Mouse (Mus musculus) lung, postnatal 0 days (tissue): ENCODE results near the gene Clybl. TPM values are rescaled to one million over a fixed set of nuclear protein-coding genes. Genes with fewer than 3 reads are reported as not detected.

ENCODE experiments used
- ATAC-seq: fragments of 200-750 bp; cut with Nextera tagmentation; 2 replicates; pipeline ENCODE4 v1.8.0; 2017; ENCODE audit warnings: moderate library complexity
- DNase-seq: peaks from one replicate; pipeline ENCODE4 v3.0.0-alpha.2; 2016; ENCODE audit warnings: low spot score
- H3K27ac ChIP-seq: fragments of 300-500 bp; sonication (generic); 2 replicates; pipeline ENCODE4 v1.5.1; 2014; ENCODE audit warnings: antibody characterized with exemption, mild to moderate bottlenecking, low read length, mixed read lengths
- H3K27me3 ChIP-seq: fragments of 300-500 bp; sonication (generic); replicated peaks from 2 replicates; pipeline ENCODE4 v1.6.1; 2014; ENCODE audit warnings: low read length, mixed read lengths; ENCODE audit not compliant: insufficient read depth
- H3K36me3 ChIP-seq: fragments of 300-500 bp; sonication (generic); 2 replicates; pipeline ENCODE4 v1.6.1; 2014; ENCODE audit warnings: low read length, mixed read lengths; ENCODE audit not compliant: insufficient read depth
- H3K4me1 ChIP-seq: fragments of 300-500 bp; sonication (generic); 2 replicates; pipeline ENCODE4 v1.6.1; 2014; ENCODE audit warnings: antibody characterized with exemption, low read depth, low read length, mixed read lengths; ENCODE audit not compliant: insufficient read depth
- H3K4me2 ChIP-seq: fragments of 300-500 bp; sonication (generic); replicated peaks from 2 replicates; pipeline ENCODE4 v1.6.1; 2014; ENCODE audit warnings: low read depth, mild to moderate bottlenecking, low read length, moderate library complexity, mixed read lengths
- H3K4me3 ChIP-seq: fragments of 300-500 bp; sonication (generic); 2 replicates; pipeline ENCODE4 v1.5.1; 2014; ENCODE audit warnings: low read depth, low read length
- H3K9ac ChIP-seq: fragments of 300-500 bp; sonication (generic); replicated peaks from 2 replicates; pipeline ENCODE4 v1.6.1; 2014; ENCODE audit warnings: low read depth, mild to moderate bottlenecking
- H3K9me3 ChIP-seq: fragments of 300-500 bp; sonication (generic); 2 replicates; pipeline ENCODE4 v1.6.1; 2016; ENCODE audit warnings: low read length, mixed read lengths
- CTCF ChIP-seq: IDR thresholded peaks from 2 replicates; pipeline ENCODE4 v1.5.1; 2016; ENCODE audit warnings: antibody characterized with exemption, mild to moderate bottlenecking
- EP300 ChIP-seq: IDR thresholded peaks from 2 replicates; pipeline ENCODE4 v1.6.1; 2016; ENCODE audit warnings: antibody characterized with exemption, mild to moderate bottlenecking, control low read depth
- WGBS: fragments of 180-500 bp; shearing (Covaris S2); extraction: QIAGEN DNeasy Blood & Tissue Kit; methylation state at CpG from one replicate; pipeline ENCODE4 v1.1.7; 2014; 5-methylcytosine and 5-hydroxymethylcytosine counted together
- polyA plus RNA-seq: library from polyadenylated mRNA; unstranded; fragments of >200 nt; fragmentation: Nextera tagmentation; extraction: Ambion mirVana; gene quantifications from 2 replicates; pipeline ENCODE4 v1.2.1, GENCODE M21; 2015

The Clybl gene
- polyA plus RNA-seq, 1 experiment from 2014 or later = 9.2 TPM

- Histone ChIP-seq H3K4me3 (no peak overlapping the region), H3K4me1 (no peaks in the 10 kb centered on the region), H3K9ac (no peak overlapping the region), H3K4me2 (no peak overlapping the region), H3K27ac (no peak overlapping the region), H3K9me3 (no peaks in the 10 kb centered on the region), H3K27me3 (no peaks in the 10 kb centered on the region), H3K36me3 (no peaks in the 10 kb centered on the region)
- no peak for DNase-seq
- TF ChIP-seq EP300 (no peak), CTCF (no peak)
- 73% methylated on average over 3 of the region's 3 CpGs for WGBS
- no peak for ATAC-seq
Observed at GRCm38 (mm10) chr14:122424441-122424840, 242.9 kb downstream of the Clybl start.

- Histone ChIP-seq H3K4me3 (no peak overlapping the region), H3K9ac (no peak overlapping the region), H3K27ac (no peak overlapping the region), H3K9me3 (no peaks in the 10 kb centered on the region), H3K36me3 (no peaks in the 10 kb centered on the region), H3K4me2 (no peak overlapping the region), H3K27me3 (no peaks in the 10 kb centered on the region), H3K4me1 (no peaks in the 10 kb centered on the region)
- TF ChIP-seq EP300 = no peak
- no peak for TF ChIP-seq CTCF
- ATAC-seq (no peak), DNase-seq (no peak)
- WGBS = 25% methylated on average over 10 of the region's 10 CpGs
Observed at GRCm38 (mm10) chr14:122426529-122427203, 245.2 kb downstream of the Clybl start.

DNA sequence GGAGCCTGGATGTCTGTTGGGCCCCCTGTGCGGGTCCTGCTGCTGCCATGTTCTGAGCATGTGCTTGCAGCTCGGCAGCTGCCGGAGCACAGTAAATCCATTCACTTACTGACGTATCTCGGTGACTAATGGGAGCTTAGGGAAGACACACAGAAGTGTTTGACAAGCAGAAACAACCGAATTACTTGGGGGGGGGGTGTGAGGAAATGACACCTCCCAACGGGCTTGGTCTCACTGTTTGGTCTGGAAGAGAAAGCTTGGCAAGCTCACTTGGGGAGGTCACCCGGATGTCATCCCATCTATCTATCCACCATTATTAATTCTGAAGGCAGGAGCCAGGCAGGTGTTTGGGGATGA is 245.7 kb downstream of the Clybl start:
- no peaks in the 10 kb centered on the region for H3K4me1 ChIP-seq
- H3K4me3 ChIP-seq = no peak overlapping the region
- TF ChIP-seq CTCF (no peak), EP300 (no peak)
- no peaks in the 10 kb centered on the region for H3K36me3 ChIP-seq
- no peaks in the 10 kb centered on the region for H3K27me3 ChIP-seq
- H3K4me2 ChIP-seq = no peak overlapping the region
- H3K9me3 ChIP-seq = no peaks in the 10 kb centered on the region
- WGBS = 30% methylated on average over 8 of the region's 8 CpGs
- no peak for ATAC-seq
- no peak overlapping the region for H3K27ac ChIP-seq
- H3K9ac ChIP-seq = no peak overlapping the region
- no peak for DNase-seq

DNA sequence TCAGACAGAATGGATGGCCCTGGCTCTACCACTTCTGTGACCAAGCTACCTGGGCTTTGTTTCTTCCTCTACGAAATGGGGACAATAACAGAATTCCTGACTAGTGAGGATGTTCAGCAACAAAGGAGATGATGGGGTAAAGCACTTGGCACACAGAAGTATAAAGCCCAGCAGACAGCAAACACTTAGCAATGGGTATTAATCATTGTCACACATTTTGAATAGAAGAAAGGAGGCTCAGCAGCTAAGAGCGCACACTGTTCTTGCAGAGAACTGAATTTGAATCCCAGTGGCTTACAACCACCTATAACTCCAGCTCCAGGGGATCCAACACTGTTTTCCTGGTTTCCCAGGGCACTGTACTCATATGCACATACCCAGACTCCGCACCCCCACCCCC is 246.2 kb downstream of the Clybl start:
- no peaks in the 10 kb centered on the region for H3K4me1 ChIP-seq
- 74% methylated on average over 3 of the region's 3 CpGs for WGBS
- no peak for ATAC-seq
- H3K9me3 ChIP-seq = no peaks in the 10 kb centered on the region
- H3K9ac ChIP-seq = no peak overlapping the region
- TF ChIP-seq EP300 (no peak), CTCF (no peak)
- H3K27ac ChIP-seq = no peak overlapping the region
- H3K4me2 ChIP-seq = no peak overlapping the region
- no peak overlapping the region for H3K4me3 ChIP-seq
- H3K36me3 ChIP-seq = no peaks in the 10 kb centered on the region
- DNase-seq = no peak
- H3K27me3 ChIP-seq = no peaks in the 10 kb centered on the region

- DNase-seq (no peak), ATAC-seq (no peak)
- Histone ChIP-seq H3K4me2 (no peak overlapping the region), H3K9ac (no peak overlapping the region), H3K27me3 (no peaks in the 10 kb centered on the region), H3K4me1 (no peaks in the 10 kb centered on the region), H3K9me3 (no peaks in the 10 kb centered on the region), H3K36me3 (no peaks in the 10 kb centered on the region), H3K27ac (no peak overlapping the region), H3K4me3 (no peak overlapping the region)
- TF ChIP-seq EP300 = no peak
- no peak for TF ChIP-seq CTCF
- 35% methylated on average over 3 of the region's 3 CpGs for WGBS
Observed at GRCm38 (mm10) chr14:122432558-122432957, 251.1 kb downstream of the Clybl start.

- ATAC-seq (no peak), DNase-seq (no peak)
- Histone ChIP-seq H3K36me3 (no peaks in the 10 kb centered on the region), H3K4me2 (no peak overlapping the region), H3K27ac (no peak overlapping the region), H3K4me1 (no peaks in the 10 kb centered on the region), H3K27me3 (no peaks in the 10 kb centered on the region), H3K4me3 (no peak overlapping the region), H3K9ac (no peak overlapping the region), H3K9me3 (no peaks in the 10 kb centered on the region)
- TF ChIP-seq EP300 (no peak), CTCF (no peak)
- WGBS = 87% methylated on average over 10 of the region's 10 CpGs
Observed at GRCm38 (mm10) chr14:122434039-122434438, 252.5 kb downstream of the Clybl start.

- H3K36me3 ChIP-seq = no peaks in the 10 kb centered on the region
- DNase-seq (no peak), ATAC-seq (no peak)
- 61% methylated on average over 10 of the region's 10 CpGs for WGBS
- H3K4me1 ChIP-seq = no peaks in the 10 kb centered on the region
- TF ChIP-seq CTCF (no peak), EP300 (no peak)
- no peak overlapping the region for H3K4me2 ChIP-seq
- H3K27me3 ChIP-seq = no peaks in the 10 kb centered on the region
- no peak overlapping the region for H3K4me3 ChIP-seq
- no peak overlapping the region for H3K9ac ChIP-seq
- H3K9me3 ChIP-seq = no peaks in the 10 kb centered on the region
- no peak overlapping the region for H3K27ac ChIP-seq
Observed at GRCm38 (mm10) chr14:122436850-122437249, 255.3 kb downstream of the Clybl start.
